Comparison of ENCODE assay signal across 8 mouse cellular contexts in the genomic region with DNA sequence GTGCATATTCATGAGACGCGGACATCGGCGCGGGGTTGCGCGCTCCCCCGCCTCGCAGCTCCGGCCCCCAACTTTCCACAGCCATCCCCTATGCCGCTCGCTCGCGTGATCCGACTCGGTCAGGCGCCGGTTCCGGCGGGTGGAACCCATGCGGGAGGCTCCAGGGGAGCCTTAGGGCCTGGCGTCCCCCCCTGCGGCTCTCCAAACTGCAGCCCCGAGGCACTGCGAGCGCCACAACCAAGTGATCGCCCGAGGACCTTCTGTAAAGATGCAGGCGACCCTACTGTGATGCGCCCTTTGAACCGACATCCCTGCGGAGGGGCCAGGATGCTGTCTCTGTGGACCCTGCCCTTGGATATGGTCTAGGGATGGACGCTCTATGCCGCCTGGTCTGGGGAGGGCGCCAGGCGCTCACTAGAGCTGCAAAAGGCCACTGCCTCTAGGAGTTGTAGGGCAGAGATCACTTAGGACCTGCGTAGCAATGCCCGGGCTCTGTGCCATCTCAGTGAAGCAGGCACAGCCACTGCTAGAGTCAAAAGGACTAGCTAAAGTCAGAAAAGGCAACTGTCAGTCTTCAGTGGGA. TPM values are rescaled to one million over a fixed set of nuclear protein-coding genes. Genes with fewer than 3 reads are reported as not detected.
DNase-seq lines count a peak whose midpoint lies in the region; ATAC-seq and TF ChIP-seq lines count a peak whose summit lies in the region.

No protein-coding gene starts in this region.

- no peak for TF ChIP-seq POLR2A in lung, adult 2 months (IDR thresholded peaks at IDR 0.05; ENCODE audit: borderline replicate concordance, extremely low read depth, low read depth, low read length)

- H3K9me3 ChIP-seq in heart, embryonic 11.5 days (replicated peaks; ENCODE audit: control insufficient read depth, low read length): no peaks in the 10 kb centered on the region
- H3K9me3 ChIP-seq in kidney, embryonic 16.5 days (ENCODE audit: low read length): peaks cover 7% of the 10 kb centered on the region; the same call in 1 of the 2 replicates
- no peaks in the 10 kb centered on the region for H3K9me3 ChIP-seq in midbrain, embryonic 11.5 days (ENCODE audit: control insufficient read depth, low read length)

- peak overlapping the region; percentile 37 for H3K4me3 ChIP-seq in lung, adult 2 months (replicated peaks; ENCODE audit: extremely low read depth, low read depth, low read length)
- peak overlapping the region; percentile 44 for H3K4me3 ChIP-seq in heart, embryonic 11.5 days (ENCODE audit: low read depth, low read length)
- H3K4me3 ChIP-seq in kidney, embryonic 16.5 days (ENCODE audit: low read length): peak overlapping the region; percentile 57
- H3K4me3 ChIP-seq in midbrain, embryonic 11.5 days (ENCODE audit: low read depth, low read length): peak overlapping the region; percentile 57

- peak; percentile 55 for ATAC-seq in heart, embryonic 11.5 days (replicated peaks; ENCODE audit: insufficient number of reproducible peaks, low FRiP score, low TSS enrichment)
- ATAC-seq in kidney, embryonic 16.5 days (ENCODE audit: low FRiP score, low TSS enrichment): peak; percentile 73
- ATAC-seq in midbrain, embryonic 11.5 days (ENCODE audit: low FRiP score): peak; percentile 74

- H3K27me3 ChIP-seq in heart, embryonic 11.5 days (ENCODE audit: control insufficient read depth, insufficient read depth, low read length): peaks cover 40% of the 10 kb centered on the region
- peaks cover 44% of the 10 kb centered on the region for H3K27me3 ChIP-seq in kidney, embryonic 16.5 days (ENCODE audit: insufficient read depth, low read length)
- H3K27me3 ChIP-seq in midbrain, embryonic 11.5 days (ENCODE audit: control insufficient read depth, insufficient read depth, low read length): peaks cover 27% of the 10 kb centered on the region

- H3K36me3 ChIP-seq in heart, embryonic 11.5 days (ENCODE audit: control insufficient read depth, insufficient read depth, low read length): no peaks in the 10 kb centered on the region
- H3K36me3 ChIP-seq in kidney, embryonic 16.5 days (ENCODE audit: insufficient read depth, low read length): no peaks in the 10 kb centered on the region
- no peaks in the 10 kb centered on the region for H3K36me3 ChIP-seq in midbrain, embryonic 11.5 days (ENCODE audit: control insufficient read depth, insufficient read depth, low read length)

- no peak for DNase-seq in lung, adult 2 months
- no peak for DNase-seq in lung, postnatal 36 days
- DNase-seq in cerebellum, adult 8-10 months: peak; percentile 68
- peak; percentile 90 for DNase-seq in midbrain, embryonic 11.5 days (ENCODE audit: low spot score, missing footprints)
- DNase-seq in thymus, postnatal 0 days (ENCODE audit: low spot score): no peak
- DNase-seq in yolk sac, embryonic 10.5 days (ENCODE audit: low spot score): no peak

- TF ChIP-seq CTCF in lung, adult 2 months (IDR thresholded peaks at IDR 0.05; ENCODE audit: insufficient read depth, low read length): no peak

- H3K27ac ChIP-seq in heart, embryonic 11.5 days (ENCODE audit: low read depth, low read length): no peak overlapping the region
- no peak overlapping the region for H3K27ac ChIP-seq in kidney, embryonic 16.5 days (ENCODE audit: low read length)
- H3K27ac ChIP-seq in midbrain, embryonic 11.5 days (ENCODE audit: low read depth, low read length): no peak overlapping the region; the same call in 1 of the 2 replicates

- H3K9ac ChIP-seq in heart, embryonic 11.5 days (ENCODE audit: low read depth, low read length): peak overlapping the region; percentile 18
- peak overlapping the region; percentile 57 for H3K9ac ChIP-seq in kidney, embryonic 16.5 days (replicated peaks; ENCODE audit: low read length)
- peak overlapping the region; percentile 68 for H3K9ac ChIP-seq in midbrain, embryonic 11.5 days (ENCODE audit: low read length)

- WGBS in lung, adult 2 months: 2% methylated on average over 38 of the region's 38 CpGs
- WGBS in heart, embryonic 11.5 days (ENCODE audit: insufficient replicate concordance): under 1% methylated on average over 35 of the region's 38 CpGs
- WGBS in kidney, embryonic 16.5 days: 0% methylated on average over 36 of the region's 38 CpGs
- 1% methylated on average over 38 of the region's 38 CpGs for WGBS in midbrain, embryonic 11.5 days

- H3K4me1 ChIP-seq in lung, adult 2 months (ENCODE audit: control insufficient read depth, insufficient read depth, low read length): no peaks in the 10 kb centered on the region
- H3K4me1 ChIP-seq in heart, embryonic 11.5 days (ENCODE audit: control insufficient read depth, insufficient read depth, low read length): peaks cover 8% of the 10 kb centered on the region; the same call in 1 of the 2 replicates
- H3K4me1 ChIP-seq in kidney, embryonic 16.5 days (ENCODE audit: insufficient read depth, low read length): peaks cover 16% of the 10 kb centered on the region; the same call in 1 of the 2 replicates
- peaks cover 10% of the 10 kb centered on the region for H3K4me1 ChIP-seq in midbrain, embryonic 11.5 days (ENCODE audit: control insufficient read depth, insufficient read depth, low read length)

- peak overlapping the region; percentile 71 for H3K4me2 ChIP-seq in heart, embryonic 11.5 days
- peak overlapping the region; percentile 78 for H3K4me2 ChIP-seq in kidney, embryonic 16.5 days (replicated peaks; ENCODE audit: low read depth, low read length)
- peak overlapping the region; percentile 92 for H3K4me2 ChIP-seq in midbrain, embryonic 11.5 days

RNA-seq across cellular contexts. Expression of a gene that starts 0.4 kb away (rescaled TPM):
- 8.4 and 9.9 TPM in 2 replicates for polyA plus RNA-seq in lung, adult 2 months (2012; rRNA removed)
- 1.5 and 1.8 TPM in 2 replicates for polyA plus RNA-seq in heart, embryonic 11.5 days (2014; fragmentation: Nextera tagmentation; extraction: Ambion mirVana)
- 1.3 and 1.5 TPM in 2 replicates for polyA plus RNA-seq in kidney, embryonic 16.5 days (2015; fragmentation: Nextera tagmentation; extraction: Ambion mirVana)
- polyA plus RNA-seq in midbrain, embryonic 11.5 days (2014; fragmentation: Nextera tagmentation; extraction: Ambion mirVana): 1.6 and 1.7 TPM in 2 replicates
- 0.05 and 0.08 TPM in 2 replicates for polyA plus RNA-seq in thymus, postnatal 0 days (2015; fragmentation: Nextera tagmentation; extraction: Ambion mirVana)

Comparison
In these comparisons a context has a peak if more than half of its experiments do, and no peak if none do; other contexts are left out.
1. DNase-seq: peak in cerebellum, adult 8-10 months (single experiment) and midbrain, embryonic 11.5 days (single experiment); none in lung, adult 2 months (single experiment), lung, postnatal 36 days (single experiment), thymus, postnatal 0 days (single experiment) and yolk sac, embryonic 10.5 days (single experiment).
2. H3K9ac ChIP-seq: peak in every context shown above with its lines; median percentile 68 in midbrain, embryonic 11.5 days; 57 in kidney, embryonic 16.5 days; 18 in heart, embryonic 11.5 days.
3. Peak in every context shown above with its lines, with median percentiles within 50 percentile points of each other: H3K4me3 ChIP-seq, ATAC-seq and H3K4me2 ChIP-seq.